Mouse (Mus musculus) cerebral cortex, adult 2 months (tissue): ENCODE results near the gene Fads1.

Experiments
- WGBS: fragments of 180-500 bp; shearing (Covaris S2); methylation state at CpG from one replicate; pipeline ENCODE4 v1.1.7; 2018; 5-methylcytosine and 5-hydroxymethylcytosine counted together

Fads1 gene

GRCm38 (mm10) chr19:10182670-10183298 is at the start of gene Fads1:
Gene Fads1 (plus strand): TSS chr19:10182888.
- under 1% methylated on average over 70 of the region's 70 CpGs for WGBS

- 48% methylated on average over 2 of the region's 2 CpGs for WGBS
These were observed 48.0 kb upstream of the Fads1 start for GRCm38 (mm10) chr19:10134692-10135091.

- WGBS: 74% methylated on average over 5 of the region's 5 CpGs
These were observed 45.3 kb upstream of the Fads1 start for GRCm38 (mm10) chr19:10137423-10137822.

GRCm38 (mm10) chr19:10139736-10140135 is 43.0 kb upstream of the Fads1 start:
- 81% methylated on average over 6 of the region's 6 CpGs for WGBS

GRCm38 (mm10) chr19:10143667-10144066 is 39.0 kb upstream of the Fads1 start:
- 52% methylated on average over 2 of the region's 2 CpGs for WGBS

GRCm38 (mm10) chr19:10144464-10144863 is 38.2 kb upstream of the Fads1 start:
- whole genome bisulfite sequencing: 85% methylated on average over 4 of the region's 4 CpGs

GRCm38 (mm10) chr19:10148555-10148954 is 34.1 kb upstream of the Fads1 start:
- 41% methylated on average over 6 of the region's 6 CpGs for WGBS

- 66% methylated on average over 3 of the region's 3 CpGs for WGBS
These were observed 33.5 kb upstream of the Fads1 start for GRCm38 (mm10) chr19:10149189-10149588.

GRCm38 (mm10) chr19:10157725-10158124 is 25.0 kb upstream of the Fads1 start:
- 46% methylated on average over 2 of the region's 2 CpGs for WGBS

- 83% methylated on average over 3 of the region's 3 CpGs for WGBS
These were observed 18.8 kb upstream of the Fads1 start for GRCm38 (mm10) chr19:10163896-10164295.

GRCm38 (mm10) chr19:10165928-10166327 is 16.8 kb upstream of the Fads1 start:
- 90% methylated on average over 4 of the region's 4 CpGs for WGBS

GRCm38 (mm10) chr19:10167112-10167511 is 15.6 kb upstream of the Fads1 start:
- WGBS: 79% methylated on average over 4 of the region's 4 CpGs

- WGBS: 78% methylated on average over 1 of the region's 1 CpGs
These were observed 14.7 kb upstream of the Fads1 start for GRCm38 (mm10) chr19:10167951-10168350.

- 90% methylated on average over 3 of the region's 3 CpGs for WGBS
These were observed 14.2 kb upstream of the Fads1 start for GRCm38 (mm10) chr19:10168441-10168840.

GRCm38 (mm10) chr19:10169692-10170330 is 12.9 kb upstream of the Fads1 start:
- WGBS: 95% methylated on average over 3 of the region's 3 CpGs

GRCm38 (mm10) chr19:10170466-10170865 is 12.2 kb upstream of the Fads1 start:
- WGBS: 58% methylated on average over 1 of the region's 1 CpGs

GRCm38 (mm10) chr19:10171359-10171758 is 11.3 kb upstream of the Fads1 start:
- 79% methylated on average over 7 of the region's 7 CpGs for WGBS

GRCm38 (mm10) chr19:10173116-10173718 is 9.5 kb upstream of the Fads1 start:
- 81% methylated on average over 5 of the region's 5 CpGs for WGBS

- WGBS: 89% methylated on average over 7 of the region's 7 CpGs
These were observed 8.7 kb upstream of the Fads1 start for GRCm38 (mm10) chr19:10173844-10174539.

GRCm38 (mm10) chr19:10174956-10175355 is 7.7 kb upstream of the Fads1 start:
- 82% methylated on average over 4 of the region's 4 CpGs for WGBS

GRCm38 (mm10) chr19:10176477-10176876 is 6.2 kb upstream of the Fads1 start:
- 94% methylated on average over 1 of the region's 1 CpGs for WGBS

GRCm38 (mm10) chr19:10176941-10177372 is 5.7 kb upstream of the Fads1 start:
- WGBS: 74% methylated on average over 7 of the region's 7 CpGs
